Mouse (Mus musculus) liver, adult 10 weeks (tissue): ENCODE data around the gene Dnah7c. TPM values are rescaled to one million over a fixed set of nuclear protein-coding genes. Genes with fewer than 3 reads are reported as not detected.

Experiments
- polyA plus RNA-seq: library from polyadenylated mRNA; stranded (reverse); fragments of 350-450 nt; fragmentation: Illumina TruSeq; extraction: RNeasy Lipid Tissue Mini Kit (QIAGEN cat#74804); gene quantifications from one replicate; pipeline ENCODE4 v1.2.3, GENCODE M21; 2014; ENCODE audit warnings: low read depth, low replicate concordance

Dnah7c gene
- polyA plus RNA-seq: not detected

GRCm38 (mm10) chr1:46425137-46425925 lies at the start of gene Dnah7c:
Dnah7c (plus strand) TSS chr1:46425592.

